Mouse (Mus musculus) neutrophil, adult 5-6 weeks (primary cell): Measurements from ENCODE around the gene Tpp1. TPM values are rescaled to one million over a fixed set of nuclear protein-coding genes. Genes with fewer than 3 reads are reported as not detected.
"Not testable (repeated sequence)": the region's sequence is repeated elsewhere in the genome, so short reads cannot be mapped to it uniquely, and the experiment has no call there.

Experiments used
- ATAC-seq: fragments of 151-379, 151-347 bp; 2 replicates; pipeline ENCODE4 v1.8.0; 2017; ENCODE audit warnings: mild to moderate bottlenecking, moderate TSS enrichment; ENCODE audit not compliant: insufficient number of reproducible peaks, poor library complexity, low FRiP score, severe bottlenecking; ENCODE audit errors: extremely low read depth
- total RNA-seq: library from RNA; stranded (forward); fragments of 200-1000 nt; gene quantifications from 2 replicates; pipeline ENCODE4 v1.2.3, GENCODE M21; 2017

Gene Tpp1
- total RNA-seq, 1 experiment from 2014 or later: 27.6 TPM

- no peak for ATAC-seq
Measured at GRCm38 (mm10) chr7:105767729-105768165, 15.7 kb upstream of the Tpp1 start.

DNA sequence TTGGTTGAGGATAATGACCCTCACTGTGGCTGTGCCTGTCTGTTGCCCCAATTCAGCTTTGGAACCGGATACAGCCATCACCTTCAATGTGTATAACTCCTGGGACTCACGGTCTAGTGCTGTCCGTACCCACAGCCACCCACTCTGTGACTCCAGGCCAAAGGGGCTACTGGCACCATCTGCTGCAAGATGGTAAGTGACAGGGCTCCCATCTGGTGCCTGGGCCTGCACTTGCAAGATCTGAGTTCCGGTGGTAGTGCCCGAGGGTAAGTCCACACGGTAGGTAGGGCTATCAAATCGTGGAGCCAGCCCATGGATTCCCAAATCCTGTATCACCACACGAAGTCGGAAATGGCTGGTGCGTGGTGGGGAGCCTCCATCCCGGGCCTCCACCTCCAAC is 12.3 kb upstream of the Tpp1 start:
- no peak for ATAC-seq

DNA sequence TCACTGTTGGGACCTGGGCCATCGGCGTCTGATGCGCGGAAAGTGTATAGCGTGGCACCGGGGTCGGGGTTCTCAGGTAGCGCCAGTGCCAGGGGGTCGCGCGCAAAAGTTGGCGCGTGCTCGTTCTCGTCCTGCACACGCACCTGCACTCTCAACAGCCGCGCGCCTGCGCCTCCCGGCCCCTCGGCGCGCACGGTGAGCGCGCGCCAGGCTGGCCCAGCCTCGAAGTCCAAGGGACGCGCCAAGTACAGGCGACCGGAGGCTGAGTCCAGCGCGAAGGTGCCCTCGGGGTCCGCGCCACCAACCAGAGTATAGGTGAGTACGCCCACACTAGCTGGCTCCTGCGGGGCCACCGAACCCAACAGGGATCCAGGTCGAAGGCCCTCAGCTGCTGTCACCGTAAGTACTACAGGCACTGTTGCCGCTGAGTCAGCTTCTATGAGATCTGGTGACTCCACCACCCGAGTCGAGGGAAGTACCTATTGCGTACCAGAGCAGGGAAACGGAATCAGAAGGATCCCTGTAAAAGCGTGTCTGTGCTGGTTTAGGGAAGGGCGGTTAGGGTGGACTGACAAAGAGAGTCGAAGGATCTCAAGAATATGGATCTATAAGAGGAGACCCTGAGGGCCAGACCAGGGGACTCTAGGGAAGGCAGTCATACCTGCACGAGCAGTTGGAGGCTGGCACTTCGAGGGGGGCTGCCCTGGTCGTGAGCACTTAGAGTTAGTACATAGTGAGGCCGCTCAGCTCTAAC is 10.7 kb upstream of the Tpp1 start:
- ATAC-seq: no peak

DNA sequence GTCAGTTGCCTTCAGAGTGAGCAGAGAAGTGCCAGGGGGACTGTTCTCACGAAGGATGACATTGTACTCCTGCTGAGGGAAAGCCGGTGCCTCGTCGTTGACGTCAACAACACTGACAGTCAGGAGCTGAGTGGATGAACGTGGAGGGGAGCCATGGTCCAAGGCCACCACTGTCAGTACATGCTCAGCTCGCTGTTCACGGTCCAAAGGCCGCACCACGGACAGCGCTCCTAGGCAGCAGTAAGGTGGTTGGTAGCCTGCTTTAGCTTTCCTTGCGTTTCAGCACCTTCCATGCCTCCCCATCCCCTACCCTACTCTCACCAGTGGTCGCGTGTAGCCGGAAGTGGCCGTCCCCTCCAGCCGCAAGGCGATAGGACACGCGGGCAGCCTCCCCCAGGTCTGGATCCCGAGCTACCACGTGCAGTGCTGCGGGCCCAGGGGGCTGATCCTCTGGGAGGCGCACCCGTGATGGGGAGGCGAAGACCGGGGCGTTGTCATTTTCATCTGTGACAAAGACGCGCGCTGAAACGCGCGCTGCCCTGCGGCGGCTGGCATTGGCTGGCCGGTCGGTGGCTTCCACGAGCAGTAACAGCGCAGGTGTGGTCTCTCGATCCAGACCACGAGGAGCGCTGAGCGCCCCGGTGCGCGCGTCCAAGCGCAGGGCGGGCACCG is 9.9 kb upstream of the Tpp1 start:
- ATAC-seq: no peak

DNA sequence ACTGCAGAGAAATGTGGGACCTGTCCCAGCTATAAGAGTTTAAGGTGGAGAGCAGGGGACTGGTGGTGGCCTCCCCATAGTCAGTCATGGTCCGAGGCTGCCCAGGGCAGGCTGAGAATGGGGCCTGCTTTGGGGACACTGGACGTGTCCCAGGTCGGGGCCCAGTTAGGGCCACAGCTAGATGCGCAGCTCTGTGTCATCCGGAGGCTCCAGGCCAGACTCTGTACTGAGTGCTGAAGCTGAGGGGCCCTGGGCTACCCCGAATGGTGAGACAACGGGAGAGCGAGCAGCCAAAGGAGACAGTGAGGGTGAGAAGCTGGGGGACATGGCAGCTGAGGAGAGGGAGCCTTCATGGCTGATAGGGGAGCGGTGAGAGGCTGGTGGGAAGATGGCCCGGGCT is 1.2 kb upstream of the Tpp1 start:
- ATAC-seq: no peak

- ATAC-seq: no peak
Measured at GRCm38 (mm10) chr7:105752716-105753115, 681 bp upstream of the Tpp1 start.

DNA sequence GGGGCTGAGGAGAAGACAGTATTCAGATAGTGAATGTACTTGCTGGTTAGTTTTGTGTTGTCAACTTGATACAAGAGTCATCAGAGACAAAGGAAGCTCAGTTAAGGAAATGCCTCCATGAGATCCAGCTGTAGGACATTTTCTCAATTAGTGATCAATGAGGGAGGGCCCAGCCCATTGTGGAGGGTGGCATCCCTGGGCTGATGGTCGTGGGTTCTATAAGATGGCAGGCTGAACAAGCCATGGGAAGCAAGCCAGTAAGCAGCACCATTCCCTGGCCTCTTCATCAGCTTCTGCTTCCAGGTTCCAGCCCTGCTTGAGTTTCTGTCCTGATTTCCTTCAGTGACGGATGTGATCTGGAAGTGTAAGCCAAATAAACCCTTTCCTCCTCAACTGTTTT is 4.3 kb downstream of the Tpp1 start:
- ATAC-seq: no peak

DNA sequence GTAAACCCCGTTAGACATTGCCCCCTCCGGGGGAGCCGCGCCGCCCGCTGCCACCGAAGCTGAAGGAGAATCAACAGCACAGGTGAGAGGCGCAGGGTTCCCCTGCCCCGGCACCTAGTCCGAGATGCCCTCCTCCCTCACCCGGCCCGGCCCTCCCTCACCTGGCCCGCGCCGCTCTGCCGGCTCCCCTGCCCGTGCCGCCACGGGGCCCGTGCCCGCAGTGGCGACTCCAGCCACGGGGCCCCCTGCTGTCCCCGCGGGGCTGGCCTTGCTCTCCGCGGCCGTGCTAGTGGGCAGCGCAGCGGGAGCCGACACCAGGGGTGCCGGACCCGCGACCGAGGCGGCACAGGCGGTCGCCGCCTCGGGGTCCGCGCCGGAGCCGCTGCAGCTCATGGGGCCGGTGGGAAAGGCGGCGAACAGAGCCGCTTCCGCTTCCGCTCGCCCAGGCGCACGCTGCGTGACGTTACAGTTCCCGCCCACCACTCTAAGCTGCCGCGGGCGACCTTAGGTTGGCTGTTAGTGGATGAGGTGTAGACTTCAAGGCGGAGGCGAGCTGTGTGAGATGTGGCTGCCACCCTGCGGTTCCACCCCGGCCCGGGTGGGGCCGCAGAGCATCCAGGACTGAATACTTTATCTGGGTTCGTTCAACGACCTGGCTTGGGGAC is 8.0 kb downstream of the Tpp1 start, which contains the start of gene Taf10:
Gene Taf10, minus strand, starts transcription at position 436 of the 665 bp plus-strand sequence.
- ATAC-seq: peak; percentile 98

DNA sequence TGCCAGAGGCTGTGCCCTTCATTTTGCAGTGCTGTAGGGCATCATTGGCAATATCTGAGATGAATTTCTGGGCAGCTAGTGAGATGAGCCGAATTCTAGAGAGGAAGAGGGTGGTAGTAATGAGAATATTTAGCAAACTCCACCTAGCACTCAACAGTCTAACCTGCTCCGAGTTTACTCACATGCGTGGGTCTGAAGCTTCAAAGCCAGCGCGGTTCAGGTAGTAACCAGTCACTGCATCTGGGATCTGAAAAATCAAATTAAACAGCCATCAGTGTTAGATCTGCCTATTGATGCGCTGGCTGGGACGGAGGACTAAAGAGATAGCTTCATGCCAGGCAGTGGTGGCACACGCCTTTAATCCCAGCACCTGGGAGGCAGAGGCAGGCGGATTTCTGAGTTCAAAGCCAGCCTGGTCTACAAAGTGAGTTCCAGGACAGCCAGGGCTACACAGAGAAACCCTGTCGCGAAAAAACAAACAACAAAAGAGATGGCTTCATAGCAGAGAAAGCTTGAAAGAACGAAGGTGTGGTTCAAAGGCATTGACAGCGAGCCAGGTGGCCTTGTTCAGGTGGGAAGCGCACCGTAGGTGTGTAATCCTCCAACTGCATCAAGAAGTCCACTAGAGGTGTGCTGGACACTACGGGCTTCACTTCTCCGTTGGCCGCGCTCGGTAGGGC is 8.6 kb downstream of the Tpp1 start:
- ATAC-seq: not testable (repeated sequence)

DNA sequence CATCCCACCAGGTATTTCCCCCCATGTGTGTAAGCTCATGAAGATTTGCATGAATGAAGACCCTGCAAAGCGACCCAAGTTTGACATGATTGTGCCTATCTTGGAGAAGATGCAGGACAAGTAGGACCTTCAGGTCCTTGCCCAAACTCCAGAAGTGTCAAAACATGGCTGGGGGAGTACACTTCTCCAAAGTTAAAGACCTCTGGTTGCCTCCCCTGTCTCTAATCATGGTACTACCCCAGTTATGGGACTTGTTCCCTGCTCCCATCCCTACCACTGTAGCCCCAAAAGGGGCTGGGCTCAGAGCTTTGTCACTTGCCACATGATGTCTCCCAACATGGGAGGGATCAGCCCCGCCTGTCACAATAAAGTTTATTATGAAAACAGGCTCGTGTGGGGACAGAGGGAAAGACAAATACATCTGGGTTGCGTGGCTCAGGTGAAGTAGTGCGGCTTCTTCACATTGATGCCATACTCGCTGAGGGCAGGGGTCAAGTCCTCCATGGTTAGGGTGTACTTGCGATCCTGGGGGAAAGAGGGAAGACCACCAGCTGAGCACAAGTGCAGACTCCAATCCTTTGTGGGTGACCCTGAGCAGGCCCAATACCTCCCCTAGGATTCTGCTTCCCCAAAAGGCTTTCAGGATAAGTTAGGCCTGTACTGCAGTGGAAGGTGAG is 9.4 kb downstream of the Tpp1 start:
- ATAC-seq: not testable (repeated sequence)

DNA sequence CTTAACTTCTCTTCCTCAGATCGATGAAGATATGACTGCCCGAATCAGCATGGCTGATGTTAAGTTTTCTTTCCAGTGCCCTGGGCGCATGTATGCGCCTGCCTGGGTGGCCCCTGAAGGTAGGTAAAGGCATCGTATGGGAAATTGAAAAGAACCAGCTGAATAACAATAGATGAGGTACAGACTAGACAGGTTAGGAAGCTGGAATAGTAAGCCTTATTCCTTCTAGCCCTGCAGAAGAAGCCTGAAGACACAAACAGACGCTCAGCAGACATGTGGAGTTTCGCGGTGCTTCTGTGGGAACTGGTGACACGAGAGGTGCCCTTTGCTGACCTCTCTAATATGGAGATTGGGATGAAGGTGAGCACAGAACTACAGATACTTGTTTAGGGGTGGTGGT is 10.1 kb downstream of the Tpp1 start:
- no peak for ATAC-seq

DNA sequence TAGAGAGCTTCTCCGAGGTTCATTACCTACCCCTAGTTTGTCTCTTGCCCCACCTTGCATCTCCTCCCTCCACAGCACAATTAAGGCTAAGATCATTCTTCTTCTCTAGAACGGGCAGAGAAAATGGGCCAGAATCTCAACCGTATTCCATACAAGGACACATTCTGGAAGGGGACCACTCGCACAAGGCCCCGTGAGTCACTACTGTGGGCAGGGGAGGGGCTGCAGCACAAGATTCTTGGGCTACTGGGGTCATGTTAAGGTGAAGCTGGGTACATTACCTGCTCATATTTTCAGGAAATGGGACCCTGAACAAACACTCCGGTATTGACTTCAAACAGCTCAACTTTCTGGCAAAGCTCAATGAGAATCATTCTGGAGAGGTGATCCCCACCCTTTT is 11.2 kb downstream of the Tpp1 start:
- no peak for ATAC-seq

- ATAC-seq: no peak
Measured at GRCm38 (mm10) chr7:105740089-105740795, 11.8 kb downstream of the Tpp1 start.

GRCm38 (mm10) chr7:105738948-105739347 is 13.1 kb downstream of the Tpp1 start:
- no peak for ATAC-seq

DNA sequence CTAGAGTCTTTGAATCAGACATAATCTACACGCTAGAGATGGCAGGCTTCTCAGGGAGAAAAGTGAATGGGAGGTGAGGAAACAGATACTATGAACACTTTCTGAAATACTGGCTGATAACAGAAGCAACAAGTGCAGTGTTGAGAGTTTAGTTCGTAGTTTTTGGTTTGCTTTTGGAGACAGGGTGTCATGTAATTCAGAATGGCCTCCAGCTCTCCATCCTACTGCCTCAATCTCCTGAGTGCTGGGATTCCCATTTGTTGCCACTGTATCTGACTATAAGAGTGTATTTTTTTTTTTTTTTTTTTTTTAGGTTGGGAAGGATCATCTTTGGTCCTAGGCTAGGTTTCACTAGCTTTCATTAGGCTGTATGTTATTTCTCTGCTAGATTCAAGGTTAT is 13.7 kb downstream of the Tpp1 start:
- ATAC-seq: no peak

- ATAC-seq: no peak
Measured at GRCm38 (mm10) chr7:105737648-105738047, 14.4 kb downstream of the Tpp1 start.

- ATAC-seq: 0 out of 2 replicates have a peak, but pooled peaks have one; percentile 11
Measured at GRCm38 (mm10) chr7:105736911-105737521, 15.0 kb downstream of the Tpp1 start, which contains the start of gene Rrp8. Gene Rrp8, minus strand, starts transcription at chr7:105737385.
